Mouse (Mus musculus): Measurements from ENCODE around the gene Olfr101.

Olfr101 gene

DNA sequence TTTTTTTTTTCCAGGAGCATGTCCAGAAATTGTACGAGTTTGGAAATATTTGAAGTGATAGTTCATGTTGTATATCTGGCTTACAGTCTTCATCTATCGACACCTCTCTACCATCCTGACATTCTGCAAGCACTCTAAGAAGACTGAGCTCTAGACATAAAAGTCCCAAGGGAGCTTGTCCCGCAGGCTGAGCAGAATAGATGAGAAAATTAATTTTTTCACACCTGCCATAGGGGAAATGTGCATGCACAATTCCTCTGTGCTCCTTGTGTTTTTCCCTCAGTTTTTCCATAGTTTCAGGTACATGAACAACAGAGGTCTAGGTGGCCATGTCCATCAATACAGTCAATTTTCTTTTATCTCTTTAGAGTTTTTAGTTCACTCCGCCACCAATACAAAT is at the start of gene Olfr101:
Gene Olfr101 (minus strand): TSS at position 101 of the 400 bp plus-strand sequence.
- no peak for DNase-seq (ENCODE audit: low spot score in 2 of 2)

- no peak for DNase-seq (ENCODE audit: low spot score in 2 of 2)
These were observed 35.5 kb upstream of the Olfr101 start, which contains the start of gene Olfr103 for GRCm38 (mm10) chr17:37339598-37339997. Gene Olfr103 (minus strand): TSS chr17:37339698.

GRCm38 (mm10) chr17:37316954-37317353 is 12.8 kb upstream of the Olfr101 start, which contains the start of gene Olfr102:
Gene Olfr102 (minus strand): TSS chr17:37317054.
- no peak for DNase-seq (ENCODE audit: low spot score in 2 of 2)

GRCm38 (mm10) chr17:37310146-37310699 is 6.1 kb upstream of the Olfr101 start:
- DNase-seq (ENCODE audit: low spot score in 2 of 2), result no peak

GRCm38 (mm10) chr17:37308483-37308882 is 4.4 kb upstream of the Olfr101 start:
- DNase-seq (ENCODE audit: low spot score in 2 of 2), result no peak

DNA sequence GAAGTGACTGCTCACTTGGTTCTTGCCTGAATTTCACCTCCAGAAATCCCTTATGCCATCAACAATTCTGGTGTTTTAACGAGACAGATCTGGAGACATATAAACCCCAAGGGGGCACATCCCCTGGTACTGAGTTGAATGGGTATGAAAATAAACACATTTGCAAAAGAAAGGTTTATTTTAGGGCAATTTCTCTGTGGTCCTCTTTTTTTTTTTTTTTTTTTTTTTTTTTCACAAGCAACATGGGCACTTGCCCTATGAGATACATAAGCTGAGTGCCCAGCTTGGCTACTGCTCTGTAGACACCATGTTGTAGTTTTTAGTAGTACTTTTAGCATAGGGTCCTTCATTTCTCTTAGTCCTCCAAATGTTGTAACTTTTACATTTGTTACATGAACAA is 20.8 kb downstream of the Olfr101 start, which contains the start of gene Olfr99:
Gene Olfr99 (minus strand): TSS at position 101 of the 400 bp plus-strand sequence.
- no peak for DNase-seq (ENCODE audit: low spot score in 2 of 2)

DNA sequence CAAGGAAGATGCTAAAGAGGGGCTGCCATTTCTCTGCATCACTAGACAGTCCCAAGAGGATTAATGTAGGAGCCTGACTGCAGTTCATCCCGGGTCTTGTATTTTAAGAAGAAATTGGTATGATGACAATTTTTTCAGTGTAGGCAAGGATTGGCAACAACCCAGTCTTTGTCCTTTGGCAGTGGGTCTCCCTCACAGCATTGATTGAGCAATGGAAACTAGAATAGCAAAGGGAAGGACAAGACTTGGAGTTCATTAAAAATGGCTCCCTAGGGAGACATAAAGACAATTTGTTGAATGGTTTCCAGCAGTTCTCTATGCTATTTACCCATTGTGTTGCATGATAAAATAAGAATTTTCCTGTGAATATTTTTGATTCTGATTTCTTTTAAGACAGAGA is 23.8 kb downstream of the Olfr101 start:
- no peak for DNase-seq (ENCODE audit: low spot score in 2 of 2)

GRCm38 (mm10) chr17:37276573-37276972 is 27.5 kb downstream of the Olfr101 start:
- DNase-seq (ENCODE audit: low spot score in 2 of 2), result no peak

GRCm38 (mm10) chr17:37275626-37276248 is 28.4 kb downstream of the Olfr101 start:
- DNase-seq (ENCODE audit: low spot score in 2 of 2), result no peak

- DNase-seq (ENCODE audit: low spot score in 2 of 2), result no peak
These were observed 33.4 kb downstream of the Olfr101 start for GRCm38 (mm10) chr17:37270702-37271092.

- DNase-seq (ENCODE audit: low spot score in 2 of 2), result peak; percentile 94 to 96
These were observed 33.9 kb downstream of the Olfr101 start, which contains the start of gene H2-M3 for GRCm38 (mm10) chr17:37270058-37270701. Gene H2-M3 (plus strand): TSS chr17:37270220.

GRCm38 (mm10) chr17:37263626-37264025 is 40.5 kb downstream of the Olfr101 start, which contains the start of gene Olfr98:
Gene Olfr98 (minus strand): TSS chr17:37263749.
- DNase-seq (ENCODE audit: low spot score in 2 of 2), result no peak

DNA sequence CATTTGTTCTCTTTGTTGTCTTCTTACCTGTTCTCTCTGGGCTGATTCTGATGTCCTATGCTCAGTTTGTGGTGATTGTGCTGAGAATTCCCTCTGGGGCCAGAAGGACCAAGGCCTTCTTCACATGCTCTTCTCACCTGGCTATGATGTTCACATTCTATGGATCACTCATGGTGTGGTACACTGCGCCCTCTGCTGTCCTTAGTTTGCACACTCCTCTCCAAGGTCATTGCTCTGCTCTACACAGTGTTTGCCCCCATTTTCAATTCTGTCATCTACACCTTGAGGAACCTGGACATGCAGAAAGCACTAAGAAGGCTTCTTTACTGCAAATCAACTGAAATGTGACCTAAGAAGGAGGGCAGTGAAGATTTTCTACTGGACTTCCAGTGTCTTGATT is 53.6 kb downstream of the Olfr101 start:
- DNase-seq (ENCODE audit: low spot score in 2 of 2), result no peak

GRCm38 (mm10) chr17:37249460-37249859 is 54.7 kb downstream of the Olfr101 start:
- DNase-seq (ENCODE audit: low spot score in 2 of 2), result no peak

Data from frontal cortex, postnatal 25 days (tissue).